Mouse (Mus musculus) intestine, embryonic 14.5 days (tissue): ENCODE measurements around the gene Fndc3b. TPM values are rescaled to one million over a fixed set of nuclear protein-coding genes. Genes with fewer than 3 reads are reported as not detected.
A peak's percentile ranks its signal among the peaks of the same experiment; 100 is the strongest.

Source experiments
- ATAC-seq: fragments of 200-750 bp; cut with Nextera tagmentation; replicated peaks from 2 replicates; pipeline ENCODE4 v1.8.0; 2017; ENCODE audit warnings: low read depth, moderate number of reproducible peaks, moderate TSS enrichment, moderate library complexity; ENCODE audit not compliant: low FRiP score, low TSS enrichment
- DNase-seq: peaks from one replicate; pipeline ENCODE4 v3.0.0-alpha.2; 2018; ENCODE audit warnings: low spot score
- H3K27ac ChIP-seq: fragments of 300-500 bp; sonication (generic); 2 replicates; pipeline ENCODE4 v1.5.1; 2014; ENCODE audit warnings: low read depth, mild to moderate bottlenecking, control low read depth
- H3K27me3 ChIP-seq: fragments of 300-500 bp; sonication (generic); replicated peaks from 2 replicates; pipeline ENCODE4 v1.6.1; 2014; ENCODE audit warnings: low read length, control low read depth; ENCODE audit not compliant: control insufficient read depth, insufficient read depth
- H3K36me3 ChIP-seq: fragments of 300-500 bp; sonication (generic); 2 replicates; pipeline ENCODE4 v1.6.1; 2014; ENCODE audit warnings: low read length, control low read depth; ENCODE audit not compliant: control insufficient read depth, insufficient read depth
- H3K4me1 ChIP-seq: fragments of 300-500 bp; sonication (generic); replicated peaks from 2 replicates; pipeline ENCODE4 v1.6.1; 2014; ENCODE audit warnings: low read length, control low read depth, mixed read lengths; ENCODE audit not compliant: control insufficient read depth, insufficient read depth
- H3K4me2 ChIP-seq: fragments of 300-500 bp; sonication (generic); 2 replicates; pipeline ENCODE4 v1.6.1; 2014; ENCODE audit warnings: low read length
- H3K4me3 ChIP-seq: fragments of 300-500 bp; sonication (generic); 2 replicates; pipeline ENCODE4 v1.5.1; 2014; ENCODE audit warnings: low read depth, low read length, control low read depth, mixed read lengths
- H3K9ac ChIP-seq: fragments of 300-500 bp; sonication (generic); 2 replicates; pipeline ENCODE4 v1.6.1; 2014; ENCODE audit warnings: mild to moderate bottlenecking, low read length
- H3K9me3 ChIP-seq: fragments of 300-500 bp; sonication (generic); 2 replicates; pipeline ENCODE4 v1.6.1; 2016; ENCODE audit warnings: low read length, control low read depth; ENCODE audit not compliant: control insufficient read depth
- WGBS: fragments of 180-500 bp; shearing (Covaris S2); extraction: QIAGEN DNeasy Blood & Tissue Kit; methylation state at CpG from one replicate; pipeline ENCODE4 v1.1.7; 2014; 5-methylcytosine and 5-hydroxymethylcytosine counted together
- polyA plus RNA-seq: library from polyadenylated mRNA; unstranded; fragments of >200 nt; fragmentation: Nextera tagmentation; extraction: Ambion mirVana; gene quantifications from 2 replicates; pipeline ENCODE4 v1.2.1, GENCODE M21; 2014

Gene Fndc3b
- polyA plus RNA-seq, 1 experiment from 2014 or later = 26.1 TPM

DNA sequence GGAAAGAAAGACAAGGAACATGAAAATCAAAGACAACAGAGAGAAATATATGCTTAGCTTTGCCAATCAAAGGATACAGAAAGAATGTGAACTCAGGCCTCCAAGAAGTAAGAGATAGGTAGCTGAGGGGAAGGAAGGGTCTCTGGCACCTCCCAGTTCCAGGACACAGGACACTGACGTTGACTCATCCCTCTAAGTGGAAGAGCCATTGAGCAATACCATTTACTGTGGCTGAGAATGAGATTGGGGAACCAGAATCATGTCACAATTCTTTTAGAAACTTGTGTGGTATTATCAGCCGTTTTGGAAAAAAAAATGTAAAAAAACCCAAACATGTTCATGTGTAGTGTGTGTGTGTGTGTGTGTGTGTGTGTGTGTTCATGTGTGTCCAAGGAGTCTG, 31.0 kb upstream of the Fndc3b start:
- no peak for DNase-seq
- Histone ChIP-seq H3K27me3 (no peaks in the 10 kb centered on the region), H3K9ac (no peak overlapping the region), H3K36me3 (no peaks in the 10 kb centered on the region), H3K27ac (no peak overlapping the region), H3K9me3 (no peaks in the 10 kb centered on the region), H3K4me2 (no peak overlapping the region), H3K4me1 (no peaks in the 10 kb centered on the region), H3K4me3 (no peak overlapping the region)
- ATAC-seq = no peak
- 66% methylated on average over 2 of the region's 2 CpGs for WGBS

DNA sequence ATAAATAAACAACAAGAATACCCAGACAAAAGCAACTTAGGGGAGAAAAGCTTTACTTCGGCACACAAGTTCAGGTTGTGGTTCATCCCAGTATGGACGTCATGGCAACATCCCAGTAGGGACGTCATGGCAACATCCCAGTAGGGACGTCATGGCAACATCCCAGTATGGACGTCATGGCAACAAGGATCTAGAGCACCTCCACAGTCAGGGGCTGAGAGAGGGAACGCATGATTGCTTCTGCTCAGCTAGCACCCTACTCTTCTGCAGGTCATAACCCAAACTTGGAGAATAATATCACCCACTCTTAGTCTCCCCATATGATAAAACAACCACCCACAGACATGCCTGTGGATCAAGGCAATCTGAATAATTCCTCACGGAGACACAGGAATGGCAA, 29.0 kb upstream of the Fndc3b start:
- no peak overlapping the region for H3K27ac ChIP-seq
- H3K27me3 ChIP-seq = no peaks in the 10 kb centered on the region
- 84% methylated on average over 7 of the region's 7 CpGs for WGBS
- ATAC-seq (no peak), DNase-seq (no peak)
- no peaks in the 10 kb centered on the region for H3K9me3 ChIP-seq
- no peak overlapping the region for H3K9ac ChIP-seq
- H3K4me3 ChIP-seq = no peak overlapping the region
- H3K4me2 ChIP-seq = no peak overlapping the region
- no peaks in the 10 kb centered on the region for H3K36me3 ChIP-seq
- 0 out of 2 replicates have a peak, but pooled peaks cover 3% of the 10 kb centered on the region for H3K4me1 ChIP-seq

DNA sequence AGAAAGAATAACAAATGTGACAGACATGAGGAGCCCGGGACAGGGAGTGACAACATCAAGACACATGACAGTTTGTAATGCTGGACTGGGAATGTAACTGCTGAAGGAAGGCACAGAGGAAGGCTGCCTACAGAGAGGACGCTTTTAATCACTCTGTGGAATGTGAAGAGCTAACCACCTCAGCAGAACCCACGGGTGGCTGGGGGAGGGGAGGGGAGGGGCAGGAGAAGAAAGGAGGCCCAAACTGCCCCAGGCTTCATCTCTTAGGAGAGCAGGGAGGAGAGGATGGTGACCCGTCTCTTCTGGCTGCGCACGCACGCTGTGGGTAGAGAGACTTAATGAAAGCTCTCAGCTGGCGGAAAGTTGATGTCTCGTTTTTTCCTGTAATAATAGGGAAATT, 25.1 kb upstream of the Fndc3b start:
- Histone ChIP-seq H3K27me3 (no peaks in the 10 kb centered on the region), H3K36me3 (no peaks in the 10 kb centered on the region), H3K4me1 (0 out of 2 replicates have a peak, but pooled peaks cover 3% of the 10 kb centered on the region), H3K9ac (no peak overlapping the region), H3K4me2 (no peak overlapping the region), H3K27ac (no peak overlapping the region), H3K4me3 (no peak overlapping the region), H3K9me3 (no peaks in the 10 kb centered on the region)
- WGBS = 37% methylated on average over 9 of the region's 9 CpGs
- DNase-seq = no peak
- ATAC-seq = no peak

DNA sequence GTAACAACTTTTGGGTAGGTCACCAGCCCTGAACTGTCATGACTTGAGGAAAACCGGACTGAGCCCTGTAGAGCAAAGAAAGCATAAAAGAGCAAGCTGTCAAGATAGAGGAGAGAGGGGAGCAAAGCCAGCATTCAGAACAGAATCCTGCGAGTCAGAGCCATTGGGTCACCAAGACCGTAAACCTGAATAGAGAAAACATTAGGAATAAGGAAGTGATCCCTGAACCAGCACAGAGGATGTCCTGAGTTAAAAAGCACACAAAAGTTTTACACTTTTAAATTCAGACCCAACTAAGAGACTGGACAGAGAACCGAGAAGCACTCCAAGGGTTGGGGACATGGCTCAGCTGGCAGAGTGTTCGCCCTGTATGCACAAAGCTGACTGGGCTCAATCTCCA, 24.0 kb upstream of the Fndc3b start:
- no peak for ATAC-seq
- H3K9me3 ChIP-seq = no peaks in the 10 kb centered on the region
- no peak for DNase-seq
- no peak overlapping the region for H3K27ac ChIP-seq
- H3K4me1 ChIP-seq = 0 out of 2 replicates have a peak, but pooled peaks cover 3% of the 10 kb centered on the region
- WGBS = 64% methylated on average over 5 of the region's 5 CpGs
- no peaks in the 10 kb centered on the region for H3K36me3 ChIP-seq
- H3K27me3 ChIP-seq = no peaks in the 10 kb centered on the region
- no peak overlapping the region for H3K4me2 ChIP-seq
- no peak overlapping the region for H3K9ac ChIP-seq
- no peak overlapping the region for H3K4me3 ChIP-seq

DNA sequence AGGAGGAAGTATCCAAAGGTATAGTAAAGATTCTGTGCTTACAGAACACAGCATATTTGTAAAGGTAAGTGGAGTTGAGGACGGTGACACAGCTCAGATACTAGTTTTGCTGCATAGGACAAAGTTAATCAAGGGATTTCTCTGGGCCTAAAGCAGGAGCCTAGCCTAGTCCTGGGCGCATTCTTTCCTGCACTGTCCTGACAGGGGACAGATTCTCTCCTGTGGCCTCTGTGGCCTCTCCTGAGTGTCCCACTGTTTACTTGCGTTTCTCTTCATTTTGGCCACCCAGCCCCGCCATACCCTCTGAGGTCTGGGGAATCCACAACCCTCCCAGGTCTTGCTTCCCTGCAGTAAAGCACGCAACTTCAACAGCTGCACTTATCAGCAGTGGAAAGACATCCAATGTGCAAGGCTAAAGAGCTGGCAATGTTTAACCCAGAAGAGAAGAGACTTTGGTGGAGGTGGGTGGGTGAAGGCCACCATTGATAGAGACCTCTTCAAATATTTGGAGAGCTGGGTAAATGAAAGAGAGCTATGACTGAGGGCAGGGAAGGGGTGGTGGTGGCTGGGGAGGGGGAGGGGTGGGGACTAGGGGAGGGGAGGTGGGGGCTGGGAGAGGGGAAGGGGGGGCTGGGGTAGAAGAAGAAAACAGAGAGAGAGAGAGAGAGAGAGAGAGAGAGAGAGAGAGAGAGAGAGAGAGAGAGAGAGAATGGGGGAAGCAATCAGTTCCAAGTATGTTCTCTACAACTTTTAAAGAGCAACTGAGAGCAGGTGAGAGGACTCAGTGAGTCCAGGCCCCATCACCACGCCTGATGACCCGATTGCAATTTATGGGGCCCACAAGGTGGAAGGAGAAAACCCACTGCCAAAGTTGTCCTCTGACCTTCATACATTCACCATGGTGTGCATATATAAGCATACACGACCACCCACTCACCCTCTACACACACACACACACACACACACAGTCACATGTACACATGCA, 18.0 kb upstream of the Fndc3b start:
- 55% methylated on average over 8 of the region's 8 CpGs for WGBS
- DNase-seq = no peak
- Histone ChIP-seq H3K9me3 (no peaks in the 10 kb centered on the region), H3K4me1 (no peaks in the 10 kb centered on the region), H3K4me2 (0 out of 2 replicates have a peak overlapping the region, but pooled peaks have one; percentile 4), H3K27me3 (no peaks in the 10 kb centered on the region), H3K9ac (no peak overlapping the region), H3K4me3 (no peak overlapping the region), H3K27ac (peak overlapping the region; percentile 47), H3K36me3 (no peaks in the 10 kb centered on the region)
- peak; percentile 77 for ATAC-seq

DNA sequence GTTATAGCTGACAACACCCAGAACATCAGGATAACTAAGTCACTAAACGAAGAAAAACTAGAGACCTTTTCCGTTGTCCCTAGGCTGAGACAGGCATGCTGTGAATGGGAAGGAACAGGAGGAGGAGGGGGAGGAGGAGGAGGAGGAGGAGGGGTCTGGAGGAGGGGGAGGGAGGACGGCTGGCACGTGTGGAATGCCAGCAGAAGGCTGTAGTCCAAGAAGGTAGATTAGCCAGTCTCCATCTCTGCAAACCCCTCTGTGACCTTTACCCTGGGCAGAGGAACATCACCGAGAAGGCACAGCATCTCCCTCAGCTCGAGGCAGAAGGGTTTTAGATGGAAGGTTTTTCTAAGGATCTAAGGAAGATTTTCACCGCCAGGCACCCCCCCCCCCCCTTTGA, 17.1 kb upstream of the Fndc3b start:
- ATAC-seq = no peak
- Histone ChIP-seq H3K9ac (no peak overlapping the region), H3K27me3 (no peaks in the 10 kb centered on the region), H3K27ac (0 out of 2 replicates have a peak overlapping the region, but pooled peaks have one; percentile 47), H3K36me3 (no peaks in the 10 kb centered on the region), H3K4me1 (no peaks in the 10 kb centered on the region; the same call in 1 of the 2 replicates), H3K9me3 (no peaks in the 10 kb centered on the region), H3K4me3 (no peak overlapping the region), H3K4me2 (no peak overlapping the region)
- no peak for DNase-seq
- 5% methylated on average over 7 of the region's 7 CpGs for WGBS

DNA sequence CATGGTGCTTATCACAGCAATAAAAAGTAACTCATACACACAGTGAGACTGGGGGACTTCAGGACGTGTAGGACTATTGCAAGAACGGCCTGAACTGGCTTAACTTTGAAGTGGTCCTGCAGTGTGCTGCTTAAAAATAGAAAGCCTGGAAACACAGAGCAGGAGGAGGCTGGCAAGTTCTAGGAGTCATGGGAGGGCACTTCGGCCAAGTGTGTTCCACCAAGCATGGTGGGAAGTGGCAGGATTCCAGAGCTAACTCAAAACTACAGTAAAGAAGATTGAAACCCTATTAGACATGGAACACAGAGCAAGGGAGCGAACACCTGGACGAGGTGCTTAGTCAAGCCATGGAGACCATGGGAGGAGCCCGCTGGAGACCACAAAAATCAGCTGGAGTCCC, 14.6 kb upstream of the Fndc3b start:
- Histone ChIP-seq H3K4me1 (no peaks in the 10 kb centered on the region; the same call in 1 of the 2 replicates), H3K4me3 (no peak overlapping the region), H3K27me3 (no peaks in the 10 kb centered on the region), H3K9me3 (no peaks in the 10 kb centered on the region), H3K9ac (no peak overlapping the region), H3K4me2 (no peak overlapping the region), H3K36me3 (no peaks in the 10 kb centered on the region), H3K27ac (no peak overlapping the region)
- DNase-seq (no peak), ATAC-seq (no peak)
- WGBS = 79% methylated on average over 6 of the region's 6 CpGs

DNA sequence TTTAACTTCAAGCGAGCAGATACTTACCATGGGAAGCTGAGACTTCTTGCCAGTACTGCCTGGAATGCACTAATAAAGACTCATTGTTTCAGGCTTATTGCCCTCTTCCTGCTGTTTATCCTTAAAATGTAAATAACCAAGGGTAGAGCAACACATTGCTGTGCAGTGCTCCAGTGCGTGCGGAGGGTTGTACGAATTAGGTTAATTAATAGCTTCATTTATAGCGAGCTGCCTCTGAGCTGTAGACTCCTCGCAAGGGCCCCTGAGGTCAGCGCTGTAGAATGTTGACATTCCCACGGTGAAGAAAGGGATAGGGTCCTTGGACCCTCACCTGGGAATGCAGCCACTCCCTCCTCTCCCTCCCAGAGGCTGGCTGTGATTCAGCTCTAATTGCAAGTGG, 13.1 kb upstream of the Fndc3b start:
- ATAC-seq (peak; percentile 67), DNase-seq (no peak)
- Histone ChIP-seq H3K9ac (no peak overlapping the region), H3K4me2 (no peak overlapping the region), H3K36me3 (no peaks in the 10 kb centered on the region), H3K27me3 (no peaks in the 10 kb centered on the region), H3K4me3 (no peak overlapping the region), H3K27ac (no peak overlapping the region), H3K9me3 (no peaks in the 10 kb centered on the region), H3K4me1 (no peaks in the 10 kb centered on the region; the same call in 1 of the 2 replicates)
- WGBS = 12% methylated on average over 8 of the region's 8 CpGs
